Mouse (Mus musculus) intestine, embryonic 15.5 days (tissue): ENCODE measurements around the gene Tbc1d24. TPM values are rescaled to one million over a fixed set of nuclear protein-coding genes. Genes with fewer than 3 reads are reported as not detected.
"Not testable (repeated sequence)": the region's sequence is repeated elsewhere in the genome, so short reads cannot be mapped to it uniquely, and the experiment has no call there.

Experiments used
- ATAC-seq: fragments of 200-750 bp; cut with Nextera tagmentation; 2 replicates; pipeline ENCODE4 v1.8.0; 2017; ENCODE audit warnings: moderate TSS enrichment, moderate library complexity
- H3K27ac ChIP-seq: fragments of 300-500 bp; sonication (generic); 2 replicates; pipeline ENCODE4 v1.5.1; 2015; ENCODE audit warnings: mild to moderate bottlenecking, inconsistent platforms
- H3K27me3 ChIP-seq: fragments of 300-500 bp; sonication (generic); replicated peaks from 2 replicates; pipeline ENCODE4 v1.6.1; 2015; ENCODE audit warnings: inconsistent platforms
- H3K36me3 ChIP-seq: fragments of 300-500 bp; sonication (generic); 2 replicates; pipeline ENCODE4 v1.6.1; 2015; ENCODE audit warnings: inconsistent platforms
- H3K4me1 ChIP-seq: fragments of 300-500 bp; sonication (generic); replicated peaks from 2 replicates; pipeline ENCODE4 v1.6.1; 2015; ENCODE audit warnings: inconsistent platforms
- H3K4me2 ChIP-seq: fragments of 300-500 bp; sonication (generic); replicated peaks from 2 replicates; pipeline ENCODE4 v1.6.1; 2015; ENCODE audit warnings: mild to moderate bottlenecking, inconsistent platforms
- H3K4me3 ChIP-seq: fragments of 300-500 bp; sonication (generic); replicated peaks from 2 replicates; pipeline ENCODE4 v1.5.1; 2015; ENCODE audit warnings: inconsistent platforms
- H3K9ac ChIP-seq: fragments of 300-500 bp; sonication (generic); 2 replicates; pipeline ENCODE4 v1.6.1; 2015; ENCODE audit warnings: inconsistent platforms
- H3K9me3 ChIP-seq: fragments of 300-500 bp; sonication (generic); 2 replicates; pipeline ENCODE4 v1.6.1; 2016; ENCODE audit warnings: inconsistent platforms
- WGBS: fragments of 180-500 bp; shearing (Covaris S2); methylation state at CpG from one replicate; pipeline ENCODE4 v1.1.7; 2015; 5-methylcytosine and 5-hydroxymethylcytosine counted together
- polyA plus RNA-seq: library from polyadenylated mRNA; unstranded; fragments of >200 nt; fragmentation: Nextera tagmentation; extraction: Ambion mirVana; gene quantifications from 2 replicates; pipeline ENCODE4 v1.2.1, GENCODE M21; 2015

Tbc1d24 gene
- polyA plus RNA-seq, 1 experiment from 2014 or later = 4.7 TPM

GRCm38 (mm10) chr17:24137226-24137880, 68.0 kb downstream of the Tbc1d24 start:
- H3K36me3 ChIP-seq = no peaks in the 10 kb centered on the region
- H3K4me3 ChIP-seq = no peak overlapping the region
- no peak overlapping the region for H3K4me2 ChIP-seq
- H3K4me1 ChIP-seq = peaks cover 17% of the 10 kb centered on the region
- H3K9ac ChIP-seq = no peak overlapping the region
- no peaks in the 10 kb centered on the region for H3K9me3 ChIP-seq
- ATAC-seq = no peak
- H3K27me3 ChIP-seq = no peaks in the 10 kb centered on the region
- no peak overlapping the region for H3K27ac ChIP-seq
- WGBS = 77% methylated on average over 2 of the region's 2 CpGs

DNA sequence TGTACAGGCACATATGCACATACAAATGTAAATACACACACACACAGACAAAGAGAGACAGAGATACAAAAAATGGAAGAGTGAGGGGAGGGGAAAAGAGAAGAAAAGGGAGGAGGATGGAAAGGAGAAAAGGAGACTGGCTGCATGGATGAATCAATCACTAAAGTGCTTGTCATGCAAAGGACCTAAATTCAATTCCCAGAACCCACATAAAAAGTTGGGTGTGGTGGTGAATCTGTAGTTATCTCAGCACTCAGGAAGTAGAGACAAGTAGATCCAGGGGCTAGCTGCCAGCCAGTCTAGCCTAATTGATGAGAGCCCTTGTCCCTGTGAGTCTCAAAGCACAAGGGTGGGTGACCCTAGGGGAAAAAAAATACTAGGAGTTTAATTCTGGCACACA, 71.3 kb downstream of the Tbc1d24 start:
- no peak overlapping the region for H3K27ac ChIP-seq
- H3K4me2 ChIP-seq = no peak overlapping the region
- ATAC-seq = no peak
- H3K9ac ChIP-seq = no peak overlapping the region
- H3K27me3 ChIP-seq = no peaks in the 10 kb centered on the region
- H3K36me3 ChIP-seq = no peaks in the 10 kb centered on the region
- no peaks in the 10 kb centered on the region for H3K9me3 ChIP-seq
- H3K4me1 ChIP-seq = 0 out of 2 replicates have a peak, but pooled peaks cover 4% of the 10 kb centered on the region
- no peak overlapping the region for H3K4me3 ChIP-seq

GRCm38 (mm10) chr17:24132919-24133318, 72.4 kb downstream of the Tbc1d24 start:
- H3K4me2 ChIP-seq, H3K9me3 ChIP-seq, H3K36me3 ChIP-seq, ATAC-seq, H3K9ac ChIP-seq, H3K4me1 ChIP-seq, H3K27ac ChIP-seq, H3K27me3 ChIP-seq, H3K4me3 ChIP-seq: not testable (repeated sequence)
- 91% methylated on average over 4 of the region's 4 CpGs for WGBS

- Histone ChIP-seq H3K4me1 (no peaks in the 10 kb centered on the region), H3K4me3 (no peak overlapping the region), H3K27ac (no peak overlapping the region), H3K27me3 (no peaks in the 10 kb centered on the region), H3K36me3 (no peaks in the 10 kb centered on the region), H3K9me3 (no peaks in the 10 kb centered on the region), H3K9ac (no peak overlapping the region), H3K4me2 (no peak overlapping the region)
- ATAC-seq = no peak
- WGBS = 89% methylated on average over 3 of the region's 3 CpGs
Measured at GRCm38 (mm10) chr17:24131570-24131969, 73.8 kb downstream of the Tbc1d24 start.

DNA sequence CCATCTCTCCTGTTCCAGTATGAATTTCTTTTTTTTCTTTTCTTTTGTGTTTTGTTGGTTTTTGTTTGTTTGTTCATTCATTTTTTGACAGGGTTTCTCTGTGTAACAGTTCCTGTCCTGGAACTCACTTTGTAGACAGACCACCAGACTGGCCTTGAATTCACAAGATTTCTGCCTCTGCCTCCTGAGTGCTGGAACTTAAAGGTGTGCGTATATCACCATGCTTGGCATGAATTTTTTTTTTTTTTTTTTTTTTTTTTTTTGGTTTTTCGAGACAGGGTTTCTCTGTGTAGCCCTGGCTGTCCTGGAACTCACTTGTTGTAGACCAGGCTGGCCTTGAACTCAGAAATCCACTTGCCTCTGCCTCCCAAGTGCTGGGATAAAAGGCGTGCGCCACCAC, 76.1 kb downstream of the Tbc1d24 start:
- 79% methylated on average over 4 of the region's 4 CpGs for WGBS
- not testable (repeated sequence) for ATAC-seq, H3K9ac ChIP-seq, H3K27ac ChIP-seq, H3K9me3 ChIP-seq, H3K4me3 ChIP-seq, H3K36me3 ChIP-seq, H3K27me3 ChIP-seq, H3K4me2 ChIP-seq, H3K4me1 ChIP-seq

GRCm38 (mm10) chr17:24127592-24127991, 77.8 kb downstream of the Tbc1d24 start:
- no peak overlapping the region for H3K4me2 ChIP-seq
- no peak for ATAC-seq
- no peaks in the 10 kb centered on the region for H3K27me3 ChIP-seq
- H3K9ac ChIP-seq = no peak overlapping the region
- no peaks in the 10 kb centered on the region for H3K9me3 ChIP-seq
- no peaks in the 10 kb centered on the region for H3K36me3 ChIP-seq
- no peaks in the 10 kb centered on the region for H3K4me1 ChIP-seq
- no peak overlapping the region for H3K4me3 ChIP-seq
- H3K27ac ChIP-seq = no peak overlapping the region
- WGBS = 88% methylated on average over 1 of the region's 1 CpGs

GRCm38 (mm10) chr17:24126801-24127200, 78.6 kb downstream of the Tbc1d24 start:
- 68% methylated on average over 3 of the region's 3 CpGs for WGBS
- no peaks in the 10 kb centered on the region for H3K9me3 ChIP-seq
- no peak overlapping the region for H3K9ac ChIP-seq
- H3K4me1 ChIP-seq = no peaks in the 10 kb centered on the region
- no peaks in the 10 kb centered on the region for H3K27me3 ChIP-seq
- no peak overlapping the region for H3K4me2 ChIP-seq
- ATAC-seq = no peak
- H3K27ac ChIP-seq = no peak overlapping the region
- H3K36me3 ChIP-seq = no peaks in the 10 kb centered on the region
- no peak overlapping the region for H3K4me3 ChIP-seq

Other genes with a start within 250 kb of the Tbc1d24 start
- gene Prss30, start 225.0 kb downstream of the Tbc1d24 start, polyA plus RNA-seq = 1.4 and 2.2 TPM in 2 replicates
- gene Prss22, start 207.5 kb downstream of the Tbc1d24 start, polyA plus RNA-seq = not detected in 2 replicates
- gene Prss27, start 167.4 kb downstream of the Tbc1d24 start, polyA plus RNA-seq = 0.11 and 0.18 TPM in 2 replicates
- 64.5 and 66.6 TPM in 2 replicates for gene Kctd5, start 132.1 kb downstream of the Tbc1d24 start, polyA plus RNA-seq
- gene Pdpk1, start 54.6 kb downstream of the Tbc1d24 start, polyA plus RNA-seq = 35.8 and 36.0 TPM in 2 replicates
- 34.3 and 43.5 TPM in 2 replicates for gene Amdhd2, start 41.8 kb downstream of the Tbc1d24 start, polyA plus RNA-seq
- 572 and 634 TPM in 2 replicates for gene Atp6v0c, start 35.9 kb downstream of the Tbc1d24 start, polyA plus RNA-seq
- gene Ntn3, start 4.0 kb upstream of the Tbc1d24 start, polyA plus RNA-seq = 5.9 and 6.2 TPM in 2 replicates
- gene Tedc2, start 15.3 kb upstream of the Tbc1d24 start, polyA plus RNA-seq = 9.9 and 10.1 TPM in 2 replicates
- gene Ccnf, start 45.9 kb upstream of the Tbc1d24 start, polyA plus RNA-seq = 50.1 and 51.9 TPM in 2 replicates
- 0.06 TPM in 1 of 2 replicates, not detected in the other for gene Abca17, start 145.5 kb upstream of the Tbc1d24 start, polyA plus RNA-seq
- gene Abca3, start 146.4 kb upstream of the Tbc1d24 start, polyA plus RNA-seq = 10.1 and 11.1 TPM in 2 replicates
- gene Rnps1, start 209.0 kb upstream of the Tbc1d24 start, polyA plus RNA-seq = 250 and 257 TPM in 2 replicates
- 122 and 137 TPM in 2 replicates for gene Eci1, start 221.1 kb upstream of the Tbc1d24 start, polyA plus RNA-seq
- 1.4 and 2.1 TPM in 2 replicates for gene Dnase1l2, start 237.5 kb upstream of the Tbc1d24 start, polyA plus RNA-seq